Mouse (Mus musculus): ENCODE data around the gene Nrg3. TPM values are rescaled to one million over a fixed set of nuclear protein-coding genes. Genes with fewer than 3 reads are reported as not detected.
"Not testable (repeated sequence)": the region's sequence is repeated elsewhere in the genome, so short reads cannot be mapped to it uniquely, and the experiment has no call there.

Nrg3 gene
- total RNA-seq, 1 experiment from 2014 or later = not detected

- no peak for ATAC-seq (replicated peaks; ENCODE audit: insufficient number of reproducible peaks, low FRiP score, low TSS enrichment, poor library complexity, severe bottlenecking)
These were observed 963.9 kb downstream of the Nrg3 start for GRCm38 (mm10) chr14:38509016-38509415.

- no peak for ATAC-seq (replicated peaks; ENCODE audit: insufficient number of reproducible peaks, low FRiP score, low TSS enrichment, poor library complexity, severe bottlenecking)
These were observed 977.9 kb downstream of the Nrg3 start for GRCm38 (mm10) chr14:38494970-38495369.

- no peak for ATAC-seq (replicated peaks; ENCODE audit: insufficient number of reproducible peaks, low FRiP score, low TSS enrichment, poor library complexity, severe bottlenecking)
These were observed 1025.8 kb downstream of the Nrg3 start for GRCm38 (mm10) chr14:38447086-38447485.

GRCm38 (mm10) chr14:38444788-38445187, 1028.1 kb downstream of the Nrg3 start:
- no peak for ATAC-seq (replicated peaks; ENCODE audit: insufficient number of reproducible peaks, low FRiP score, low TSS enrichment, poor library complexity, severe bottlenecking)

- no peak for ATAC-seq (replicated peaks; ENCODE audit: insufficient number of reproducible peaks, low FRiP score, low TSS enrichment, poor library complexity, severe bottlenecking)
These were observed 1038.9 kb downstream of the Nrg3 start for GRCm38 (mm10) chr14:38433793-38434589.

- no peak for ATAC-seq (replicated peaks; ENCODE audit: insufficient number of reproducible peaks, low FRiP score, low TSS enrichment, poor library complexity, severe bottlenecking)
These were observed 1098.2 kb downstream of the Nrg3 start for GRCm38 (mm10) chr14:38374660-38375059.

GRCm38 (mm10) chr14:38340967-38341366, 1131.9 kb downstream of the Nrg3 start:
- no peak for ATAC-seq (replicated peaks; ENCODE audit: insufficient number of reproducible peaks, low FRiP score, low TSS enrichment, poor library complexity, severe bottlenecking)

- not testable (repeated sequence) for ATAC-seq (replicated peaks; ENCODE audit: insufficient number of reproducible peaks, low FRiP score, low TSS enrichment, poor library complexity, severe bottlenecking)
These were observed 1150.0 kb downstream of the Nrg3 start for GRCm38 (mm10) chr14:38322841-38323240.

GRCm38 (mm10) chr14:38320619-38321340, 1152.1 kb downstream of the Nrg3 start:
- no peak for ATAC-seq (replicated peaks; ENCODE audit: insufficient number of reproducible peaks, low FRiP score, low TSS enrichment, poor library complexity, severe bottlenecking)

All from monocyte, adult 5-6 weeks (primary cell).